Mouse (Mus musculus): ENCODE results near the gene Krt13. TPM values are rescaled to one million over a fixed set of nuclear protein-coding genes. Genes with fewer than 3 reads are reported as not detected.

Gene Krt13
- total RNA-seq (2017): 15.4 and 23.3 TPM in 2 replicates

GRCm38 (mm10) chr11:100121466-100121865 is at the start of gene Krt13:
Gene Krt13 (minus strand): TSS chr11:100121566.
- ATAC-seq (ENCODE audit: extremely low read depth, insufficient number of reproducible peaks, low FRiP score, poor library complexity, severe bottlenecking): no peak

- no peak for ATAC-seq (ENCODE audit: extremely low read depth, insufficient number of reproducible peaks, low FRiP score, poor library complexity, severe bottlenecking)
Observed at GRCm38 (mm10) chr11:100168765-100169762, 47.7 kb upstream of the Krt13 start.

GRCm38 (mm10) chr11:100168071-100168470 is 46.7 kb upstream of the Krt13 start:
- no peak for ATAC-seq (ENCODE audit: extremely low read depth, insufficient number of reproducible peaks, low FRiP score, poor library complexity, severe bottlenecking)

- no peak for ATAC-seq (ENCODE audit: extremely low read depth, insufficient number of reproducible peaks, low FRiP score, poor library complexity, severe bottlenecking)
Observed at GRCm38 (mm10) chr11:100164392-100164791, 43.0 kb upstream of the Krt13 start.

- no peak for ATAC-seq (ENCODE audit: extremely low read depth, insufficient number of reproducible peaks, low FRiP score, poor library complexity, severe bottlenecking)
Observed at GRCm38 (mm10) chr11:100157908-100158477, 36.6 kb upstream of the Krt13 start.

- no peak for ATAC-seq (ENCODE audit: extremely low read depth, insufficient number of reproducible peaks, low FRiP score, poor library complexity, severe bottlenecking)
Observed at GRCm38 (mm10) chr11:100157331-100157730, 36.0 kb upstream of the Krt13 start.

GRCm38 (mm10) chr11:100155497-100156255 is 34.3 kb upstream of the Krt13 start:
- ATAC-seq (ENCODE audit: extremely low read depth, insufficient number of reproducible peaks, low FRiP score, poor library complexity, severe bottlenecking): no peak

- ATAC-seq (ENCODE audit: extremely low read depth, insufficient number of reproducible peaks, low FRiP score, poor library complexity, severe bottlenecking): no peak
Observed at GRCm38 (mm10) chr11:100148615-100149330, 27.4 kb upstream of the Krt13 start, which contains the start of gene Krt19. Gene Krt19 (minus strand): TSS chr11:100148665.

- no peak for ATAC-seq (ENCODE audit: extremely low read depth, insufficient number of reproducible peaks, low FRiP score, poor library complexity, severe bottlenecking)
Observed at GRCm38 (mm10) chr11:100147566-100148353, 26.4 kb upstream of the Krt13 start.

- no peak for ATAC-seq (ENCODE audit: extremely low read depth, insufficient number of reproducible peaks, low FRiP score, poor library complexity, severe bottlenecking)
Observed at GRCm38 (mm10) chr11:100145858-100146560, 24.6 kb upstream of the Krt13 start.

GRCm38 (mm10) chr11:100145104-100145503 is 23.7 kb upstream of the Krt13 start:
- no peak for ATAC-seq (ENCODE audit: extremely low read depth, insufficient number of reproducible peaks, low FRiP score, poor library complexity, severe bottlenecking)

- ATAC-seq (ENCODE audit: extremely low read depth, insufficient number of reproducible peaks, low FRiP score, poor library complexity, severe bottlenecking): no peak
Observed at GRCm38 (mm10) chr11:100140966-100141365, 19.6 kb upstream of the Krt13 start.

GRCm38 (mm10) chr11:100139391-100139790 is 18.0 kb upstream of the Krt13 start:
- ATAC-seq (ENCODE audit: extremely low read depth, insufficient number of reproducible peaks, low FRiP score, poor library complexity, severe bottlenecking): no peak

- ATAC-seq (ENCODE audit: extremely low read depth, insufficient number of reproducible peaks, low FRiP score, poor library complexity, severe bottlenecking): no peak
Observed at GRCm38 (mm10) chr11:100138809-100139208, 17.4 kb upstream of the Krt13 start.

GRCm38 (mm10) chr11:100137693-100138092 is 16.3 kb upstream of the Krt13 start:
- no peak for ATAC-seq (ENCODE audit: extremely low read depth, insufficient number of reproducible peaks, low FRiP score, poor library complexity, severe bottlenecking)

GRCm38 (mm10) chr11:100136559-100136958 is 15.2 kb upstream of the Krt13 start:
- ATAC-seq (ENCODE audit: extremely low read depth, insufficient number of reproducible peaks, low FRiP score, poor library complexity, severe bottlenecking): no peak

GRCm38 (mm10) chr11:100135731-100136130 is 14.4 kb upstream of the Krt13 start, which contains the start of gene Krt15:
Gene Krt15 (minus strand): TSS chr11:100135928.
- no peak for ATAC-seq (ENCODE audit: extremely low read depth, insufficient number of reproducible peaks, low FRiP score, poor library complexity, severe bottlenecking)

Measured in neutrophil, adult 5-6 weeks (primary cell).